Mouse (Mus musculus): ENCODE results near the gene Ntmt1. TPM values are rescaled to one million over a fixed set of nuclear protein-coding genes. Genes with fewer than 3 reads are reported as not detected.

The Ntmt1 gene
- polyA plus RNA-seq, 1 experiment, result 16.6 TPM

GRCm38 (mm10) chr2:30827749-30828475 lies 20.3 kb downstream of the Ntmt1 start:
- H3K27ac ChIP-seq (ENCODE audit: insufficient read depth, low read length), result peak overlapping the region; percentile 70
- H3K27me3 ChIP-seq (ENCODE audit: control insufficient read depth, insufficient read depth, low read length), result no peaks in the 10 kb centered on the region
- H3K4me1 ChIP-seq (ENCODE audit: control insufficient read depth, insufficient read depth, insufficient read length), result peaks cover 7% of the 10 kb centered on the region; the same call in 1 of the 2 replicates
- WGBS, result under 1% methylated on average over 63 of the region's 63 CpGs
- H3K36me3 ChIP-seq (ENCODE audit: control insufficient read depth, insufficient read depth, low read length), result peaks cover 27% of the 10 kb centered on the region
- peak overlapping the region; percentile 86 for H3K4me3 ChIP-seq (ENCODE audit: extremely low read depth, insufficient read depth, insufficient read length)
- no peak; the same call in 1 of the 2 replicates for TF ChIP-seq POLR2A (IDR thresholded peaks at IDR 0.05; ENCODE audit: low read depth, low read length)
- TF ChIP-seq CTCF (IDR thresholded peaks at IDR 0.05; ENCODE audit: extremely low read depth, insufficient read depth, insufficient read length, insufficient replicate concordance), result peak; percentile 98
- peak; percentile 83 to 92 for DNase-seq (ENCODE audit: low read depth in 1 of 2, low spot score in 2 of 2)

- H3K36me3 ChIP-seq (ENCODE audit: control insufficient read depth, insufficient read depth, low read length), result peaks cover 14% of the 10 kb centered on the region
- H3K27me3 ChIP-seq (ENCODE audit: control insufficient read depth, insufficient read depth, low read length), result no peaks in the 10 kb centered on the region
- TF ChIP-seq POLR2A (IDR thresholded peaks at IDR 0.05; ENCODE audit: low read depth, low read length), result no peak
- TF ChIP-seq CTCF (IDR thresholded peaks at IDR 0.05; ENCODE audit: extremely low read depth, insufficient read depth, insufficient read length, insufficient replicate concordance), result peak; percentile 42; the same call in 1 of the 2 replicates
- WGBS, result 40% methylated on average over 5 of the region's 5 CpGs
- H3K4me1 ChIP-seq (ENCODE audit: control insufficient read depth, insufficient read depth, insufficient read length), result peaks cover 7% of the 10 kb centered on the region; the same call in 1 of the 2 replicates
- peak; percentile 27 to 49 for DNase-seq (ENCODE audit: low read depth in 1 of 2, low spot score in 2 of 2)
- no peak overlapping the region for H3K27ac ChIP-seq (ENCODE audit: insufficient read depth, low read length)
- no peak overlapping the region for H3K4me3 ChIP-seq (ENCODE audit: extremely low read depth, insufficient read depth, insufficient read length)
These were observed 21.7 kb downstream of the Ntmt1 start for GRCm38 (mm10) chr2:30829315-30829714.

- no peak for TF ChIP-seq POLR2A (IDR thresholded peaks at IDR 0.05; ENCODE audit: low read depth, low read length)
- no peak for TF ChIP-seq CTCF (IDR thresholded peaks at IDR 0.05; ENCODE audit: extremely low read depth, insufficient read depth, insufficient read length, insufficient replicate concordance)
These were observed 22.7 kb downstream of the Ntmt1 start, which contains the start of gene Asb6 for GRCm38 (mm10) chr2:30830283-30830795. Gene Asb6, minus strand, starts transcription at chr2:30830333.

GRCm38 (mm10) chr2:30833644-30834043 lies 26.0 kb downstream of the Ntmt1 start:
- no peak for TF ChIP-seq CTCF (IDR thresholded peaks at IDR 0.05; ENCODE audit: extremely low read depth, insufficient read depth, insufficient read length, insufficient replicate concordance)
- TF ChIP-seq POLR2A (IDR thresholded peaks at IDR 0.05; ENCODE audit: low read depth, low read length), result no peak
- no peak for DNase-seq (ENCODE audit: low read depth in 1 of 2, low spot score in 2 of 2)
- H3K27ac ChIP-seq (ENCODE audit: insufficient read depth, low read length), result no peak overlapping the region
- no peaks in the 10 kb centered on the region for H3K27me3 ChIP-seq (ENCODE audit: control insufficient read depth, insufficient read depth, low read length)
- H3K4me3 ChIP-seq (ENCODE audit: extremely low read depth, insufficient read depth, insufficient read length), result no peak overlapping the region
- H3K4me1 ChIP-seq (ENCODE audit: control insufficient read depth, insufficient read depth, insufficient read length), result no peaks in the 10 kb centered on the region
- WGBS, result 82% methylated on average over 5 of the region's 5 CpGs
- no peaks in the 10 kb centered on the region for H3K36me3 ChIP-seq (ENCODE audit: control insufficient read depth, insufficient read depth, low read length)

More at GRCm38 (mm10) chr2:30830283-30830795, 22.7 kb downstream of the Ntmt1 start, which contains the start of gene Asb6:
- Histone ChIP-seq H3K4me3 (ENCODE audit: extremely low read depth, insufficient read depth, insufficient read length) (no peak within 1 kb of the TSS), H3K36me3 (ENCODE audit: control insufficient read depth, insufficient read depth, low read length) (peaks cover 5% of the 10 kb centered on the region; the same call in 1 of the 2 replicates), H3K27ac (ENCODE audit: insufficient read depth, low read length) (no peak within 1 kb of the TSS), H3K4me1 (ENCODE audit: control insufficient read depth, insufficient read depth, insufficient read length) (peaks cover 7% of the 10 kb centered on the region; the same call in 1 of the 2 replicates), H3K27me3 (ENCODE audit: control insufficient read depth, insufficient read depth, low read length) (no peaks in the 10 kb centered on the region)
- DNase-seq (ENCODE audit: low read depth in 1 of 2, low spot score in 2 of 2), result no peak
- 75% methylated on average over 4 of the region's 4 CpGs for WGBS

- no peaks in the 10 kb centered on the region for H3K36me3 ChIP-seq (ENCODE audit: control insufficient read depth, insufficient read depth, low read length)
- 78% methylated on average over 9 of the region's 10 CpGs for WGBS
- no peaks in the 10 kb centered on the region for H3K27me3 ChIP-seq (ENCODE audit: control insufficient read depth, insufficient read depth, low read length)
- no peak for TF ChIP-seq CTCF (IDR thresholded peaks at IDR 0.05; ENCODE audit: extremely low read depth, insufficient read depth, insufficient read length, insufficient replicate concordance)
- no peak for TF ChIP-seq POLR2A (IDR thresholded peaks at IDR 0.05; ENCODE audit: low read depth, low read length)
- H3K4me1 ChIP-seq (ENCODE audit: control insufficient read depth, insufficient read depth, insufficient read length), result no peaks in the 10 kb centered on the region
- H3K4me3 ChIP-seq (ENCODE audit: extremely low read depth, insufficient read depth, insufficient read length), result no peak within 1 kb of the TSS
- no peak within 1 kb of the TSS for H3K27ac ChIP-seq (ENCODE audit: insufficient read depth, low read length)
- no peak for DNase-seq (ENCODE audit: low read depth in 1 of 2, low spot score in 2 of 2)
These were observed 26.9 kb downstream of the Ntmt1 start, which contains the start of gene Prrx2 for GRCm38 (mm10) chr2:30834373-30835022. Gene Prrx2, plus strand, starts transcription at chr2:30834972.

GRCm38 (mm10) chr2:30836238-30836990 lies 28.8 kb downstream of the Ntmt1 start:
- no peak for DNase-seq (ENCODE audit: low read depth in 1 of 2, low spot score in 2 of 2)
- no peaks in the 10 kb centered on the region for H3K4me1 ChIP-seq (ENCODE audit: control insufficient read depth, insufficient read depth, insufficient read length)
- no peak overlapping the region for H3K4me3 ChIP-seq (ENCODE audit: extremely low read depth, insufficient read depth, insufficient read length)
- no peak overlapping the region for H3K27ac ChIP-seq (ENCODE audit: insufficient read depth, low read length)
- no peaks in the 10 kb centered on the region for H3K27me3 ChIP-seq (ENCODE audit: control insufficient read depth, insufficient read depth, low read length)
- TF ChIP-seq POLR2A (IDR thresholded peaks at IDR 0.05; ENCODE audit: low read depth, low read length), result no peak
- no peak for TF ChIP-seq CTCF (IDR thresholded peaks at IDR 0.05; ENCODE audit: extremely low read depth, insufficient read depth, insufficient read length, insufficient replicate concordance)
- H3K36me3 ChIP-seq (ENCODE audit: control insufficient read depth, insufficient read depth, low read length), result no peaks in the 10 kb centered on the region
- WGBS, result 47% methylated on average over 21 of the region's 21 CpGs
